Mouse (Mus musculus) MEL (cell line): ENCODE data around the gene Dlgap3. TPM values are rescaled to one million over a fixed set of nuclear protein-coding genes. Genes with fewer than 3 reads are reported as not detected.

Source experiments
- DNase-seq: peaks from one replicate; pipeline ENCODE4 v3.0.0; 2011; ENCODE audit warnings: low read depth, low spot score
- H3K27ac ChIP-seq: 2 replicates; pipeline ENCODE4 v1.5.1; 2012; ENCODE audit warnings: low read depth, mild to moderate bottlenecking, control low read depth, low read length, moderate library complexity; ENCODE audit not compliant: control insufficient read depth
- H3K27me3 ChIP-seq, 2 experiments: fragments of 150-350 bp in 1 of 2; sonication (generic) in 1 of 2; 2 replicates each; pipeline ENCODE4 v1.6.1; 2012; ENCODE audit warnings: low read length in 2 of 2, mild to moderate bottlenecking in 2 of 2, improper control_type of control experiment in 1 of 2, moderate library complexity in 1 of 2; ENCODE audit not compliant: insufficient read depth in 2 of 2, control insufficient read depth in 1 of 2
- H3K36me3 ChIP-seq, 2 experiments: 2 replicates each; pipeline ENCODE4 v1.6.1; 2012 to 2014; ENCODE audit warnings: low read length in 2 of 2, improper control_type of control experiment in 1 of 2, inconsistent platforms in 1 of 2, mild to moderate bottlenecking in 1 of 2; ENCODE audit not compliant: insufficient read depth in 2 of 2, control insufficient read depth in 1 of 2
- H3K4me1 ChIP-seq, 2 experiments: fragments of 150-350 bp in 1 of 2; sonication (generic) in 1 of 2; 2 replicates each; pipeline ENCODE4 v1.6.1; 2012; ENCODE audit warnings: low read length in 2 of 2, improper control_type of control experiment in 1 of 2, mild to moderate bottlenecking in 1 of 2; ENCODE audit not compliant: insufficient read depth in 2 of 2, control insufficient read depth in 1 of 2
- H3K4me3 ChIP-seq, 2 experiments: fragments of 150-350 bp in 1 of 2; sonication (generic) in 1 of 2; 2 replicates each; pipeline ENCODE4 v1.5.1; 2012; ENCODE audit warnings: low read depth in 2 of 2, low read length in 2 of 2, mild to moderate bottlenecking in 2 of 2, moderate library complexity in 2 of 2, control low read depth in 1 of 2, improper control_type of control experiment in 1 of 2; ENCODE audit not compliant: control insufficient read depth in 1 of 2, insufficient read depth in 1 of 2
- H3K79me2 ChIP-seq: 2 replicates; pipeline ENCODE4 v1.6.1; 2012; ENCODE audit warnings: mild to moderate bottlenecking, low read length, moderate library complexity; ENCODE audit not compliant: control insufficient read depth, poor library complexity, insufficient read depth
- H3K9ac ChIP-seq: 2 replicates; pipeline ENCODE4 v1.6.1; 2012; ENCODE audit warnings: low read depth, mild to moderate bottlenecking, control low read depth, low read length, moderate library complexity; ENCODE audit not compliant: control insufficient read depth, poor library complexity, severe bottlenecking
- H3K9me3 ChIP-seq: fragments of 150-350 bp; sonication (generic); replicated peaks from 2 replicates; pipeline ENCODE4 v1.6.1; 2012; ENCODE audit warnings: mild to moderate bottlenecking, low read length, improper control_type of control experiment, moderate library complexity; ENCODE audit not compliant: insufficient read depth
- CHD2 ChIP-seq: IDR thresholded peaks from 2 replicates; pipeline ENCODE4 v1.6.1; 2011; ENCODE audit warnings: low read length, improper control_type of control experiment
- ELF1 ChIP-seq: IDR thresholded peaks from 2 replicates; pipeline ENCODE4 v1.6.1; 2014; ENCODE audit warnings: low read depth, mild to moderate bottlenecking, inconsistent platforms, low read length, improper control_type of control experiment, moderate library complexity
- JUND ChIP-seq: IDR thresholded peaks from 2 replicates; pipeline ENCODE4 v1.6.1; 2011; ENCODE audit warnings: low read depth, mild to moderate bottlenecking, improper control_type of control experiment, low read length
- KAT2A ChIP-seq: conservative IDR thresholded peaks from 2 replicates; pipeline ENCODE4 v1.6.1; 2012; ENCODE audit warnings: low read depth, low read length, improper control_type of control experiment, inconsistent platforms
- MAX ChIP-seq: IDR thresholded peaks from 2 replicates; pipeline ENCODE4 v1.6.1; 2011; ENCODE audit warnings: low read length, improper control_type of control experiment
- MAZ ChIP-seq: IDR thresholded peaks from 2 replicates; pipeline ENCODE4 v1.6.1; 2012; ENCODE audit warnings: low read depth, mild to moderate bottlenecking, inconsistent platforms, low read length, improper control_type of control experiment
- MEF2A ChIP-seq: IDR thresholded peaks from 2 replicates; pipeline ENCODE4 v1.6.1; 2014; ENCODE audit warnings: low read depth, mild to moderate bottlenecking, inconsistent platforms, low read length, improper control_type of control experiment; ENCODE audit not compliant: poor library complexity, insufficient replicate concordance, severe bottlenecking; ENCODE audit errors: extremely low read depth
- MYB ChIP-seq: IDR thresholded peaks from 2 replicates; pipeline ENCODE4 v1.6.1; 2011; ENCODE audit warnings: mild to moderate bottlenecking, low read depth, low read length, improper control_type of control experiment
- NELFE ChIP-seq: IDR thresholded peaks from 2 replicates; pipeline ENCODE4 v1.6.1; 2011; ENCODE audit warnings: low read depth, low read length, improper control_type of control experiment
- POLR2AphosphoS2 ChIP-seq: IDR thresholded peaks from 2 replicates; pipeline ENCODE4 v1.6.1; 2011; ENCODE audit warnings: low read length, improper control_type of control experiment
- SIN3A ChIP-seq: IDR thresholded peaks from 2 replicates; pipeline ENCODE4 v1.6.1; 2012; ENCODE audit warnings: low read length, improper control_type of control experiment, inconsistent platforms
- TAL1 ChIP-seq: IDR thresholded peaks from 2 replicates; pipeline ENCODE4 v1.6.1; 2012; ENCODE audit warnings: mild to moderate bottlenecking, inconsistent platforms, low read length, moderate library complexity, mixed read lengths
- TBP ChIP-seq: IDR thresholded peaks from 2 replicates; pipeline ENCODE4 v1.8.0; 2011; ENCODE audit warnings: low read depth, low read length, improper control_type of control experiment
- TCF12 ChIP-seq: IDR thresholded peaks from 2 replicates; pipeline ENCODE4 v1.6.1; 2014; ENCODE audit warnings: low read depth, mild to moderate bottlenecking, inconsistent platforms, low read length, improper control_type of control experiment, moderate library complexity
- USF2 ChIP-seq, 2 experiments: IDR thresholded peaks; 2 replicates each; pipeline ENCODE4 v1.6.1; 2011 to 2012; ENCODE audit warnings: improper control_type of control experiment in 2 of 2, low read length in 2 of 2, borderline replicate concordance in 1 of 2, inconsistent platforms in 1 of 2, low read depth in 1 of 2, mild to moderate bottlenecking in 1 of 2; ENCODE audit not compliant: insufficient read depth in 1 of 2
- ZKSCAN1 ChIP-seq: IDR thresholded peaks from 2 replicates; pipeline ENCODE4 v1.6.1; 2012; ENCODE audit warnings: low read depth, mild to moderate bottlenecking, inconsistent platforms, low read length, improper control_type of control experiment, moderate library complexity
- ZMIZ1 ChIP-seq: IDR thresholded peaks from 2 replicates; pipeline ENCODE4 v1.6.1; 2012; ENCODE audit warnings: low read depth, mild to moderate bottlenecking, inconsistent platforms, low read length, improper control_type of control experiment, moderate library complexity
- polyA plus RNA-seq, 2 experiments: library from polyadenylated mRNA; stranded (reverse) in 1 of 2; unstranded in 1 of 2; fragments of >175 nt in 1 of 2; fragments of >200 nt in 1 of 2; gene quantifications; 2 replicates each; pipeline versions ENCODE4 v1.2.1 to v1.2.4; 2012; ENCODE audit warnings: low replicate concordance in 2 of 2, low read depth in 1 of 2; ENCODE audit not compliant: insufficient read length in 2 of 2, insufficient read depth in 1 of 2, missing spikeins in 1 of 2
- total RNA-seq: library from RNA; depleted of rRNA; stranded (reverse); fragments of 300-350 nt; gene quantifications from 2 replicates; pipeline ENCODE4 v1.2.3, GENCODE M21; 2012

Dlgap3 gene
- total and polyA plus RNA-seq, 3 experiments, result not detected

- no peaks in the 10 kb centered on the region for H3K4me1 ChIP-seq
- no peaks in the 10 kb centered on the region for H3K9me3 ChIP-seq
- TF ChIP-seq MYB, result no peak
- TF ChIP-seq ELF1, result no peak
- no peaks in the 10 kb centered on the region for H3K27me3 ChIP-seq
- H3K27ac ChIP-seq, result no peak overlapping the region
- no peak overlapping the region for H3K9ac ChIP-seq
- no peaks in the 10 kb centered on the region for H3K36me3 ChIP-seq
- DNase-seq, result no peak
- no peaks in the 10 kb centered on the region for H3K79me2 ChIP-seq
- no peak overlapping the region for H3K4me3 ChIP-seq
These were observed 9.7 kb downstream of the Dlgap3 start for GRCm38 (mm10) chr4:127178671-127179070.

GRCm38 (mm10) chr4:127179469-127180449, 10.8 kb downstream of the Dlgap3 start:
- H3K79me2 ChIP-seq, result no peaks in the 10 kb centered on the region
- H3K27me3 ChIP-seq, result no peaks in the 10 kb centered on the region
- H3K27ac ChIP-seq, result no peak overlapping the region
- H3K4me3 ChIP-seq, result no peak overlapping the region
- DNase-seq, result no peak
- no peaks in the 10 kb centered on the region for H3K4me1 ChIP-seq
- no peaks in the 10 kb centered on the region for H3K36me3 ChIP-seq
- H3K9me3 ChIP-seq, result no peaks in the 10 kb centered on the region
- H3K9ac ChIP-seq, result no peak overlapping the region
- TF ChIP-seq POLR2AphosphoS2, result no peak
- no peak for TF ChIP-seq CHD2
- TF ChIP-seq NELFE, result no peak
- no peak for TF ChIP-seq SIN3A
- no peak for TF ChIP-seq ZKSCAN1

- no peaks in the 10 kb centered on the region for H3K9me3 ChIP-seq
- H3K4me1 ChIP-seq, result no peaks in the 10 kb centered on the region
- no peak overlapping the region for H3K4me3 ChIP-seq
- H3K36me3 ChIP-seq, result no peaks in the 10 kb centered on the region
- no peaks in the 10 kb centered on the region for H3K27me3 ChIP-seq
- no peak for DNase-seq
- no peak for TF ChIP-seq USF2 (IDR thresholded peaks at IDR 0.05; ENCODE audit: borderline replicate concordance in 1 of 2, insufficient read depth in 1 of 2, low read depth in 1 of 2, low read length in 2 of 2)
- no peak for TF ChIP-seq MAX
- no peak for TF ChIP-seq JUND
- no peak for TF ChIP-seq TBP
- no peak for TF ChIP-seq ZMIZ1
- no peak for TF ChIP-seq SIN3A
- no peak for TF ChIP-seq MAZ
- TF ChIP-seq TAL1, result no peak
- TF ChIP-seq MEF2A, result no peak
- no peak for TF ChIP-seq NELFE
- TF ChIP-seq KAT2A, result no peak
- TF ChIP-seq TCF12, result no peak
- H3K27ac ChIP-seq, result no peak overlapping the region
- H3K79me2 ChIP-seq, result no peaks in the 10 kb centered on the region
- no peak overlapping the region for H3K9ac ChIP-seq
These were observed 11.4 kb downstream of the Dlgap3 start for GRCm38 (mm10) chr4:127180450-127180840.
